Mouse (Mus musculus) forebrain, embryonic 11.5 days (tissue): ENCODE measurements at regions not wholly inside any gene's neighbourhood (a gene's known extent, or its start where the extent isn't known, plus 50 kb on each side); places are given as distances from the start of the nearest gene placed in this dataset.

Source experiments
- ATAC-seq: fragments of 200-750 bp; cut with Nextera tagmentation; replicated peaks from 2 replicates; pipeline ENCODE4 v1.8.0; 2017; ENCODE audit warnings: moderate TSS enrichment; ENCODE audit not compliant: low FRiP score
- DNase-seq: peaks from one replicate; pipeline ENCODE4 v3.0.0-alpha.2; 2017; ENCODE audit warnings: low spot score
- H3K27ac ChIP-seq: fragments of 300-500 bp; sonication (generic); 2 replicates; pipeline ENCODE4 v1.5.1; 2014; ENCODE audit warnings: low read depth, low read length
- H3K27me3 ChIP-seq: fragments of 300-500 bp; sonication (generic); 2 replicates; pipeline ENCODE4 v1.6.1; 2014; ENCODE audit warnings: mild to moderate bottlenecking, low read length, mixed read lengths; ENCODE audit not compliant: control insufficient read depth, insufficient read depth
- H3K36me3 ChIP-seq: fragments of 300-500 bp; sonication (generic); 2 replicates; pipeline ENCODE4 v1.6.1; 2014; ENCODE audit warnings: mild to moderate bottlenecking, low read length, moderate library complexity, mixed read lengths; ENCODE audit not compliant: control insufficient read depth, insufficient read depth
- H3K4me1 ChIP-seq: fragments of 300-500 bp; sonication (generic); replicated peaks from 2 replicates; pipeline ENCODE4 v1.6.1; 2014; ENCODE audit warnings: low read length, mixed read lengths; ENCODE audit not compliant: control insufficient read depth, insufficient read depth
- H3K4me2 ChIP-seq: fragments of 300-500 bp; sonication (generic); 2 replicates; pipeline ENCODE4 v1.6.1; 2014; ENCODE audit warnings: low read depth, mild to moderate bottlenecking, low read length, moderate library complexity, mixed read lengths; ENCODE audit not compliant: severe bottlenecking
- H3K4me3 ChIP-seq: fragments of 300-500 bp; sonication (generic); 2 replicates; pipeline ENCODE4 v1.5.1; 2014; ENCODE audit warnings: low read depth, low read length
- H3K9ac ChIP-seq: fragments of 300-500 bp; sonication (generic); 2 replicates; pipeline ENCODE4 v1.6.1; 2014; ENCODE audit warnings: low read length
- H3K9me3 ChIP-seq: fragments of 300-500 bp; sonication (generic); 2 replicates; pipeline ENCODE4 v1.6.1; 2016; ENCODE audit warnings: low read length, mixed read lengths; ENCODE audit not compliant: control insufficient read depth
- WGBS: fragments of 180-500 bp; shearing (Covaris S2); extraction: QIAGEN DNeasy Blood & Tissue Kit; methylation state at CpG from one replicate; pipeline ENCODE4 v1.1.7; 2014; 5-methylcytosine and 5-hydroxymethylcytosine counted together

DNA sequence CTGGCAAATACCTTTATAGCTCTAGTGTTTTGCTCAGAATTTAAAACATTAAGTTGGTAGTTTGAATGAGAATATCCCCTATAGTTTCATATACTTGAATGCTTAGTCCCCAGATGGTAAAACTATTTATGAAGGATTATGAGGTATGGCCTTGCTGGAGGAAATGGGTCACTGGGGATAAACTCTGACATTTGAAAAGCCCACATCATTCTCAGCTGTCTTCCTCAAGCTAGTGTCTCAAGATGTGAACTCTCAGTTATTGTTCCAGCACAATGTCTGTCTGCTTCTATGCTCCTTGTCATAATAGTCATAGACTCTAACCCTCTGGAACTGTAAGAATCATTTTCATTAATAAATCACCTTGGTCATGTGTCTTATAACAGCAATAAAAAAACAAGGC, 2004.1 kb upstream of the Gm8797 start:
- Histone ChIP-seq H3K27ac (no peak overlapping the region), H3K36me3 (no peaks in the 10 kb centered on the region), H3K9ac (no peak overlapping the region), H3K9me3 (no peaks in the 10 kb centered on the region), H3K4me3 (no peak overlapping the region), H3K4me2 (no peak overlapping the region), H3K27me3 (no peaks in the 10 kb centered on the region), H3K4me1 (no peaks in the 10 kb centered on the region)
- DNase-seq (no peak), ATAC-seq (no peak)

DNA sequence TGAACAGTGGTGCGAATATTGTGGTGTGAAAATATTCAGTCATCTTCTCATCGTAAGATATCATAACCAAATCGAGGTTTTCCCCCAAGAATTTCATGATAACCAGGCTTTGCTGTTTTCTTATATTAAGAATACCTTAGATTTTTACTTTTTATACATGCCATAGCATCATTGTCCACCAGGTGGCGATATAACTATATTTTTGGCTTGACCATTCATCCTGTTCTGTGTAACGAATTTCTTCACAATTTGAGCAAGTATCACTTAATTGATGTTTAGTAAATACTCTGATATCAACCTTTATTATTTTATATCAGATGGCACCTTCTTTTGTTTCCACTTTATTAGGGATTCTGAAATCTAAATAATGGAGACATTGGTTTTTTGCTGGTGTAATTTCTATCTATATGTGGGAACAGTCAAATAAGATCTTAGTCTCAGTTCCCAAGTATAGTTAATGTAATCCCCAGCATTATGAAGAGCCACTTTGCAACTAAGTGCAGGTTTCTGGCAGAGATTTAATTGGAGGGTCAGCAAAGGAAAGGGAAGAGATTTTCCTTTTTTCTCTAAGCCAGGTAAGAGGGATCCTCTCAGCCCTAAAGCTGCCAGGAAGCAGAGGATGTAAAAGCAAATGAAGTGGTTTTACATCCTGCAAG, 1998.9 kb upstream of the Gm8797 start:
- no peaks in the 10 kb centered on the region for H3K36me3 ChIP-seq
- no peak overlapping the region for H3K4me2 ChIP-seq
- no peak overlapping the region for H3K27ac ChIP-seq
- H3K27me3 ChIP-seq, result no peaks in the 10 kb centered on the region
- H3K9ac ChIP-seq, result no peak overlapping the region
- no peaks in the 10 kb centered on the region for H3K9me3 ChIP-seq
- H3K4me1 ChIP-seq, result no peaks in the 10 kb centered on the region
- no peak overlapping the region for H3K4me3 ChIP-seq
- peak; percentile 71 for ATAC-seq
- DNase-seq, result no peak
- WGBS, result 14% methylated on average over 5 of the region's 5 CpGs

DNA sequence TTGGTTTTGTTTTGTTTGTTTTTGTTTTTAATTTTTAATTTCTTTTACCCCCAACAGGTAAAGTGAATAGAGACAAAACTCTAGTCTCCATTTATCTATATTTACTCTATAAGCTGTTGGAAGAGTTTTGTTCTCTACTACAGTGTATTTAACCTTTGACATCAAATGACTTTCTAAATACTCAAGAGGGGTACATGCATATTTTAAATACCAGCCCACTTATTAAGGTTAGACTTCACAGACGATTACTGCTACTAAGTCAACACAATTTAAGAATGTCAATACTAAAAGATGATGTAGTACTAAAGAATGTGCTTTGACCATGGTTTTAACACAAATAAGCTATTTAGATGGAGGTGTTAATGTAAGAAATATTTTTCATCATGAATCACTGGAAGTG, 1989.3 kb upstream of the Gm8797 start:
- H3K27ac ChIP-seq, result no peak overlapping the region
- DNase-seq, result no peak

DNA sequence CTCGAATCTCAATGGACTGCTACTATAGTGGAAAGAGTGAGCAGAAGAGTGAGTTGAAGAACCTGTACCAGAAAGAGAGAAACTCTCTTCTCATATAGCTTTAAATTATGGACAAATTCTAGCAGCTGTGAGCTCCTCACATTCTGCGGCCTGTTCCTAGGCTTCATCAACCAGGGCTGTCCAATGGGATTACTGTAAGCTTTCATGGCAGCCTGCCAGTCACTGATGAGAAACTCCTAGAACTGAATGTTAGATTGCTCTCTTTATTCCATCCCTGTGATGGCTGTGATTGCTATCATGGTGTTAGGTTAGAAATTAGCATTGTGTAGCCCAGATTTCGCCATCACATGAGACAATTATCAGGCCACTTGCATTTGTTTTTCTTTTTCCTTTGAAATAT, 1966.4 kb upstream of the Gm8797 start:
- 90% methylated on average over 3 of the region's 3 CpGs for WGBS
- H3K27ac ChIP-seq, result no peak overlapping the region
- no peaks in the 10 kb centered on the region for H3K9me3 ChIP-seq
- no peak overlapping the region for H3K4me2 ChIP-seq
- no peaks in the 10 kb centered on the region for H3K27me3 ChIP-seq
- no peak for DNase-seq
- H3K4me3 ChIP-seq, result no peak overlapping the region
- H3K4me1 ChIP-seq, result no peaks in the 10 kb centered on the region
- H3K36me3 ChIP-seq, result no peaks in the 10 kb centered on the region
- no peak overlapping the region for H3K9ac ChIP-seq
- ATAC-seq, result no peak

More for the DNA sequence above, 1989.3 kb upstream of the Gm8797 start:
- no peaks in the 10 kb centered on the region for H3K9me3 ChIP-seq
- no peak overlapping the region for H3K4me2 ChIP-seq
- no peaks in the 10 kb centered on the region for H3K36me3 ChIP-seq
- no peak overlapping the region for H3K4me3 ChIP-seq
- H3K9ac ChIP-seq, result no peak overlapping the region
- 84% methylated on average over 1 of the region's 1 CpGs for WGBS
- H3K4me1 ChIP-seq, result no peaks in the 10 kb centered on the region
- ATAC-seq, result no peak
- no peaks in the 10 kb centered on the region for H3K27me3 ChIP-seq

DNA sequence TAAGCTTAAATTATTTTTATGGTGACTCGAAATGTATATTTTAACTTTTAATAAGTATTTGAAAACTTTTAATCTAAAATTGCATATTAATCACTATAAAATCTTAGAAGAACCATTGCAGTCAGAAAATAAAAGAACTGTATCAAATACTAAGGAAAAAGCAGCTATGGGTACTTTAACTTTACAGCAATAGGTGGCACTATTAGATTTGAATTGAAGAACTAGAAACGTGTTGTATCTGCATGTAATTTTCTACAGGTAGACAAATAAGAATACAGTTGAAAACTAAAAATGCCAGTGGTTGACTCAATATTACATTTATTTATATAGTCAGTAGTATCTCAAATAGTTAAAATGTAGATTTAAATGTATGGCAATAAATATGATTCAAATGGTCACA, 1964.6 kb upstream of the Gm8797 start:
- Histone ChIP-seq H3K9me3 (no peaks in the 10 kb centered on the region), H3K9ac (no peak overlapping the region), H3K27me3 (no peaks in the 10 kb centered on the region), H3K36me3 (no peaks in the 10 kb centered on the region), H3K4me2 (no peak overlapping the region), H3K4me1 (no peaks in the 10 kb centered on the region), H3K4me3 (no peak overlapping the region), H3K27ac (no peak overlapping the region)
- no peak for ATAC-seq
- 77% methylated on average over 2 of the region's 2 CpGs for WGBS
- DNase-seq, result no peak

DNA sequence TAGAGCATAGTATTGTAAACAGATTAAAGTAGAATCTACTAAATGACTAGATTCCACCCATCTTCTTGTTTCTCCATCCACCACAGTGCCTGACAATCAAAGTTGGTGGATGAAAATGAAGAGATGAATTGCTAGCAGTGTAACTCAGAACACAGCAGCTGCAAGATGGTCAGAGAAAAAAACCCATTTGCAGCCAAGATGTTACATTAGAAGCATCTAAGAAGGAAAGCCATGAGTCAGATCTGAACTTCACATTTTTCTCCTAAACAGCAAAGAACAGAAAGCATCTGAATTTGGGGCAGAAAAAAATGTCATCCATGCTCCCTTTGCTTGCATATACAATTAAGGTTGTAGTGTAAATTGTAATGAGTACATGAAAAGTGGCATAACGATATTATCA, 1942.8 kb upstream of the Gm8797 start:
- 91% methylated on average over 1 of the region's 1 CpGs for WGBS
- no peak for DNase-seq
- no peaks in the 10 kb centered on the region for H3K27me3 ChIP-seq
- H3K36me3 ChIP-seq, result no peaks in the 10 kb centered on the region
- ATAC-seq, result no peak
- H3K27ac ChIP-seq, result no peak overlapping the region
- no peak overlapping the region for H3K4me3 ChIP-seq
- no peak overlapping the region for H3K4me2 ChIP-seq
- no peak overlapping the region for H3K9ac ChIP-seq
- no peaks in the 10 kb centered on the region for H3K4me1 ChIP-seq
- H3K9me3 ChIP-seq, result no peaks in the 10 kb centered on the region

DNA sequence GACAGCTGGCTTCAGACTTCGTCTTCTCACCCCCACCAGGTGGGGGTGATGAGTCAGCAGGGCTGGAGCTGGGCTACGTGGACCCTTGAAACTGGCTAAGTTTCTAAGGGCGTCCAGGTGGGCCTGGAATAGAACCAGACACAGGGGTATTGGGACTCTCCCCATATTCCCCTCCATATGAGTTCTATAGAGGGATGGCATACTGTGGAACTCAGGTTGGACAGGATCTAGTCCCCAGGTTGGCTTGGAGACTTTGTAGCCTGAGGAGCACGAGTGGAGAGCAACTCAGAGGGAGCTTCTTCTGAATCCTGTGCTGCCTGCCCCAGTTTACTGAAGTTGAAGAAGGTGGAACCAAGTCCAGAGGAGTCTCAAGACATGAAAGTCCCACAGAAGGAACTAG, 1921.6 kb upstream of the Gm8797 start:
- no peak for ATAC-seq
- H3K4me2 ChIP-seq, result no peak overlapping the region
- H3K4me1 ChIP-seq, result no peaks in the 10 kb centered on the region
- H3K36me3 ChIP-seq, result no peaks in the 10 kb centered on the region
- no peaks in the 10 kb centered on the region for H3K27me3 ChIP-seq
- WGBS, result 80% methylated on average over 4 of the region's 4 CpGs
- no peak overlapping the region for H3K9ac ChIP-seq
- H3K4me3 ChIP-seq, result no peak overlapping the region
- no peaks in the 10 kb centered on the region; the same call in 1 of the 2 replicates for H3K9me3 ChIP-seq
- no peak overlapping the region for H3K27ac ChIP-seq
- DNase-seq, result no peak

DNA sequence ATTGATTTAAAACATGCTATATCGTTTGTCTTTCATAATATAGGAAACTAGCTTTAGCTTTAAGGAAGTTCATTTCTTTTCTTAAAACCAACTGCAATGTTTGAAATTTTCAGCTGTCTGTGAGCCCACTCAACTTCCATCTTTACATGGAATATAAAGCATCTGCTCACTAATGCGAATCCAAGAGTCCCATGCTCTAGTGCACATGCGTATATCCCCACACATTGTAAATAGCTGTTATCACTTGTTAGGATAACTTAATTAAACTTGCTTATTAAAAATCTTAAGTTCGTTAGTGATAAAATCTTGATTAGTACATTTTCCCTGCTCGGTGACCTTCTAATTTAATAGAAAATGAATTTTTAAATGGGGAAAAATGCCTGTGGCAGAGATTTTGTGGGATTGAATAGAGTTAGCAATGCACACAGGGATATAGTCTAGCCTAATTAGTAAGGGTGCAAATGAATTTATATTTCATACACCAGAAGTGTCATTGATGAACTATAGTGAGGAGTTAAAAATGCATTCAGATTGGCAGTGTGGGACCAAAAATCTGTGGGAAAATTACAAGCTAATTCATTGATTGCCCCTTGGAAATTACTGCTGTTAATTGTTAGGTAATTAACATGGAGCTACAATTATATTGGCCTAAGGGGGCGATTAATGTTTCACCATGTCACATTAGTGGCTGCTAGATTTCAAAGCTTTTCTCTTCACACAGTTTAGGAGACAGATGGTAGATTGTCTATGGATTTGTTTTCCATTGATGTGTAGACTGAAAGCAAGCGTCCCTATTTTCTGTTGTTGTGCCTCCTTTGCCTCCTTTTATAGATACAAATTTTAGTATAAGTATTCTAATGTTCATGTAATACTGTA, 1919.0 kb upstream of the Gm8797 start:
- 60% methylated on average over 7 of the region's 7 CpGs for WGBS
- Histone ChIP-seq H3K27me3 (no peaks in the 10 kb centered on the region), H3K9ac (no peak overlapping the region), H3K4me2 (no peak overlapping the region), H3K27ac (no peak overlapping the region), H3K36me3 (no peaks in the 10 kb centered on the region), H3K9me3 (no peaks in the 10 kb centered on the region), H3K4me3 (no peak overlapping the region), H3K4me1 (no peaks in the 10 kb centered on the region)
- ATAC-seq (peak; percentile 91), DNase-seq (no peak)
